11 mouse cellular contexts compared by ENCODE assay signal in genomic region chr11:63906552-63907353, GRCm38 (mm10). TPM values are rescaled to one million over a fixed set of nuclear protein-coding genes. Genes with fewer than 3 reads are reported as not detected.
DNase-seq lines count a peak whose midpoint lies in the region; ATAC-seq and TF ChIP-seq lines count a peak whose summit lies in the region.
"Had no signal": no experiment of that assay in that cellular context is flagged by ENCODE, and none has a peak within 500 bp of the region (broad histone marks: within the 10 kb centered on the region; RNA-seq: fewer than 3 reads in every experiment).

No protein-coding gene starts in this region.

- no peak overlapping the region for H3K9ac ChIP-seq in heart, embryonic 11.5 days (ENCODE audit: low read depth, low read length)
- H3K9ac ChIP-seq: hindbrain, embryonic 15.5 days had no signal

- peaks cover 10% of the 10 kb centered on the region for H3K4me1 ChIP-seq in heart, embryonic 11.5 days (ENCODE audit: control insufficient read depth, insufficient read depth, low read length)
- H3K4me1 ChIP-seq in spleen, adult 2 months (ENCODE audit: control insufficient read depth, insufficient read depth, insufficient read length), result peaks cover 24% of the 10 kb centered on the region; the same call in 1 of the 2 replicates
- H3K4me1 ChIP-seq in limb, embryonic 10.5 days, result peaks cover 51% of the 10 kb centered on the region
- H3K4me1 ChIP-seq: hindbrain, embryonic 15.5 days had no signal

- no peak overlapping the region for H3K27ac ChIP-seq in heart, embryonic 11.5 days (ENCODE audit: low read depth, low read length)
- peak overlapping the region; percentile 76 for H3K27ac ChIP-seq in spleen, adult 2 months (ENCODE audit: insufficient read depth, low read length)
- peak overlapping the region; percentile 63 for H3K27ac ChIP-seq in limb, embryonic 10.5 days
- H3K27ac ChIP-seq: hindbrain, embryonic 15.5 days had no signal

- ATAC-seq in heart, embryonic 11.5 days (replicated peaks; ENCODE audit: insufficient number of reproducible peaks, low FRiP score, low TSS enrichment), result no peak

- DNase-seq in heart, adult 8-10 months (ENCODE audit: low spot score), result peak; percentile 56
- peak; percentile 34 for DNase-seq in spleen, adult 2 months (ENCODE audit: low read depth in 1 of 2, low spot score in 2 of 2)
- no peak for DNase-seq in spleen, adult 12 weeks (ENCODE audit: low spot score)
- DNase-seq in limb, embryonic 10.5 days (ENCODE audit: low spot score), result no peak
- no peak for DNase-seq in layer of hippocampus, adult 11-12 months (ENCODE audit: low spot score)
- no peak for DNase-seq in cerebellum, adult 8-10 months
- DNase-seq in frontal cortex, adult 2 months (ENCODE audit: extremely low spot score in 1 of 2, low spot score in 1 of 2), result no peak
- DNase-seq: cerebellum, adult 9-10 months; thymus, adult 2 months had no signal

- no peaks in the 10 kb centered on the region for H3K27me3 ChIP-seq in heart, embryonic 11.5 days (ENCODE audit: control insufficient read depth, insufficient read depth, low read length)
- no peaks in the 10 kb centered on the region for H3K27me3 ChIP-seq in spleen, adult 2 months (ENCODE audit: control insufficient read depth, insufficient read depth, low read length)
- H3K27me3 ChIP-seq in limb, embryonic 10.5 days (ENCODE audit: low read depth, poor library complexity, severe bottlenecking), result peaks cover 19% of the 10 kb centered on the region; the same call in 1 of the 2 replicates

- no peaks in the 10 kb centered on the region for H3K36me3 ChIP-seq in heart, embryonic 11.5 days (ENCODE audit: control insufficient read depth, insufficient read depth, low read length)
- H3K36me3 ChIP-seq in spleen, adult 2 months (ENCODE audit: control insufficient read depth, insufficient read depth, low read length), result no peaks in the 10 kb centered on the region
- H3K36me3 ChIP-seq in limb, embryonic 10.5 days, result peaks cover 34% of the 10 kb centered on the region
- H3K36me3 ChIP-seq: hindbrain, embryonic 15.5 days had no signal

- H3K4me2 ChIP-seq in heart, embryonic 11.5 days, result no peak overlapping the region
- H3K4me2 ChIP-seq: hindbrain, embryonic 15.5 days had no signal

- no peak for TF ChIP-seq POLR2A in spleen, adult 2 months (IDR thresholded peaks at IDR 0.05; ENCODE audit: low read depth, low read length)

- no peak overlapping the region for H3K4me3 ChIP-seq in heart, embryonic 11.5 days (ENCODE audit: low read depth, low read length)
- no peak overlapping the region for H3K4me3 ChIP-seq in spleen, adult 2 months (ENCODE audit: extremely low read depth, insufficient read depth, insufficient read length)
- no peak overlapping the region for H3K4me3 ChIP-seq in limb, embryonic 10.5 days
- H3K4me3 ChIP-seq: hindbrain, embryonic 15.5 days had no signal

- H3K9me3 ChIP-seq in heart, embryonic 11.5 days (replicated peaks; ENCODE audit: control insufficient read depth, low read length), result no peaks in the 10 kb centered on the region
- H3K9me3 ChIP-seq in limb, embryonic 10.5 days (replicated peaks), result no peaks in the 10 kb centered on the region
- H3K9me3 ChIP-seq: hindbrain, embryonic 15.5 days had no signal

- TF ChIP-seq CTCF in spleen, adult 2 months (IDR thresholded peaks at IDR 0.05; ENCODE audit: extremely low read depth, insufficient read depth, insufficient read length, insufficient replicate concordance), result no peak

- WGBS in heart, embryonic 11.5 days (ENCODE audit: insufficient replicate concordance), result 69% methylated on average over 9 of the region's 9 CpGs
- 24% methylated on average over 9 of the region's 9 CpGs for WGBS in spleen, adult 2 months
- 51% methylated on average over 9 of the region's 9 CpGs for WGBS in limb, embryonic 10.5 days

RNA-seq across cellular contexts. Expression of gene Hs3st3b1, which starts 15.3 kb away (rescaled TPM):
- 1 to 10 TPM in 1 of 4 experiments, under 1 TPM in 3; 0.66 to 1.0 (median 0.86) TPM for total RNA-seq in heart, adult 8-10 months (2022)
- polyA plus RNA-seq in heart, embryonic 11.5 days (2014; fragmentation: Nextera tagmentation; extraction: Ambion mirVana), result 4.2 and 5.3 TPM in 2 replicates
- polyA plus RNA-seq in spleen, adult 2 months (2012; rRNA removed), result 9.6 and 15.5 TPM in 2 replicates
- polyA plus RNA-seq in limb, embryonic 10.5 days (2016; fragmentation: Nextera tagmentation; extraction: Ambion mirVana), result 17.8 and 22.1 TPM in 2 replicates
- 3.6 and 3.9 TPM in 2 replicates for polyA plus RNA-seq in frontal cortex, adult 2 months (2012; rRNA removed)

Comparison
In these comparisons a context has a peak if more than half of its experiments do, and no peak if none do; other contexts are left out.
1. DNase-seq: peak in heart, adult 8-10 months (single experiment) and spleen, adult 2 months (2 of 2); none in spleen, adult 12 weeks (single experiment), limb, embryonic 10.5 days (single experiment), layer of hippocampus, adult 11-12 months (single experiment), cerebellum, adult 8-10 months (single experiment) and frontal cortex, adult 2 months (0 of 2).